Mouse (Mus musculus): ENCODE data around the gene Katnbl1. TPM values are rescaled to one million over a fixed set of nuclear protein-coding genes. Genes with fewer than 3 reads are reported as not detected.

Katnbl1 gene
- polyA plus RNA-seq, 1 experiment from 2014 or later, result 42.2 TPM

GRCm38 (mm10) chr2:112454125-112454861 is 75.3 kb downstream of the Katnbl1 start:
- H3K27me3 ChIP-seq (ENCODE audit: low read depth, poor library complexity, severe bottlenecking), result no peaks in the 10 kb centered on the region
- 31% methylated on average over 17 of the region's 17 CpGs for WGBS

GRCm38 (mm10) chr2:112454862-112455564 is 76.0 kb downstream of the Katnbl1 start, which contains the start of gene Emc7:
TSS of gene Emc7 (plus strand) at chr2:112454997.
- Histone ChIP-seq H3K4me3 (peak within 1 kb of the TSS; percentile 76), H3K9me3 (replicated peaks) (no peaks in the 10 kb centered on the region), H3K27me3 (ENCODE audit: low read depth, poor library complexity, severe bottlenecking) (no peaks in the 10 kb centered on the region), H3K27ac (replicated peaks) (peak within 1 kb of the TSS; percentile 90), H3K36me3 (peaks cover 11% of the 10 kb centered on the region), H3K4me1 (peaks cover 16% of the 10 kb centered on the region)
- under 1% methylated on average over 49 of the region's 49 CpGs for WGBS
- DNase-seq (ENCODE audit: low spot score), result peak; percentile 96

More at GRCm38 (mm10) chr2:112454125-112454861, 75.3 kb downstream of the Katnbl1 start:
- Histone ChIP-seq H3K9me3 (replicated peaks) (no peaks in the 10 kb centered on the region), H3K4me1 (peaks cover 16% of the 10 kb centered on the region), H3K27ac (replicated peaks) (peak overlapping the region; percentile 90), H3K4me3 (peak overlapping the region; percentile 76), H3K36me3 (peaks cover 4% of the 10 kb centered on the region)
- no peak for DNase-seq (ENCODE audit: low spot score)

GRCm38 (mm10) chr2:112460557-112460956 is 81.5 kb downstream of the Katnbl1 start:
- H3K4me3 ChIP-seq, result no peak overlapping the region
- no peak for DNase-seq (ENCODE audit: low spot score)
- 92% methylated on average over 3 of the region's 3 CpGs for WGBS
- peaks cover 10% of the 10 kb centered on the region for H3K4me1 ChIP-seq
- peaks cover 58% of the 10 kb centered on the region for H3K36me3 ChIP-seq
- H3K27ac ChIP-seq (replicated peaks), result no peak overlapping the region
- H3K9me3 ChIP-seq (replicated peaks), result no peaks in the 10 kb centered on the region
- H3K27me3 ChIP-seq (ENCODE audit: low read depth, poor library complexity, severe bottlenecking), result no peaks in the 10 kb centered on the region

Other genes starting within 250 kb of the Katnbl1 start
- gene Olfr1316, start 244.2 kb upstream of the Katnbl1 start, polyA plus RNA-seq (2016; fragmentation: Nextera tagmentation; extraction: Ambion mirVana), result not detected in 2 replicates
- not detected in 2 replicates for gene Olfr1317, start 238.9 kb upstream of the Katnbl1 start, polyA plus RNA-seq (2016; fragmentation: Nextera tagmentation; extraction: Ambion mirVana)
- gene Olfr1318, start 225.0 kb upstream of the Katnbl1 start, polyA plus RNA-seq (2016; fragmentation: Nextera tagmentation; extraction: Ambion mirVana), result not detected in 2 replicates
- gene Lpcat4, start 139.7 kb upstream of the Katnbl1 start, polyA plus RNA-seq (2016; fragmentation: Nextera tagmentation; extraction: Ambion mirVana), result 11.4 and 13.7 TPM in 2 replicates
- gene Nutm1, start 119.9 kb upstream of the Katnbl1 start, polyA plus RNA-seq (2016; fragmentation: Nextera tagmentation; extraction: Ambion mirVana), result 0.02 TPM in 1 of 2 replicates, not detected in the other
- gene Nop10, start 117.3 kb upstream of the Katnbl1 start, polyA plus RNA-seq (2016; fragmentation: Nextera tagmentation; extraction: Ambion mirVana), result 178 and 211 TPM in 2 replicates
- gene Slc12a6, start 113.4 kb upstream of the Katnbl1 start, polyA plus RNA-seq (2016; fragmentation: Nextera tagmentation; extraction: Ambion mirVana), result 7.4 and 11.3 TPM in 2 replicates
- 0.04 TPM in 1 of 2 replicates, not detected in the other for gene Gm21985, start 112.9 kb upstream of the Katnbl1 start, polyA plus RNA-seq (2016; fragmentation: Nextera tagmentation; extraction: Ambion mirVana)
- 121 and 125 TPM in 2 replicates for gene Emc4, start 11.2 kb upstream of the Katnbl1 start, polyA plus RNA-seq (2016; fragmentation: Nextera tagmentation; extraction: Ambion mirVana)
- 12.0 and 12.3 TPM in 2 replicates for gene Emc7, start 75.8 kb downstream of the Katnbl1 start, polyA plus RNA-seq (2016; fragmentation: Nextera tagmentation; extraction: Ambion mirVana)
- not detected in 2 replicates for gene Chrm5, start 101.6 kb downstream of the Katnbl1 start, polyA plus RNA-seq (2016; fragmentation: Nextera tagmentation; extraction: Ambion mirVana)
- 4.7 and 6.7 TPM in 2 replicates for gene Aven, start 113.8 kb downstream of the Katnbl1 start, polyA plus RNA-seq (2016; fragmentation: Nextera tagmentation; extraction: Ambion mirVana)

Measured in midbrain, embryonic 10.5 days (tissue).